Mouse (Mus musculus): ENCODE measurements around the gene Nedd9.

DNA sequence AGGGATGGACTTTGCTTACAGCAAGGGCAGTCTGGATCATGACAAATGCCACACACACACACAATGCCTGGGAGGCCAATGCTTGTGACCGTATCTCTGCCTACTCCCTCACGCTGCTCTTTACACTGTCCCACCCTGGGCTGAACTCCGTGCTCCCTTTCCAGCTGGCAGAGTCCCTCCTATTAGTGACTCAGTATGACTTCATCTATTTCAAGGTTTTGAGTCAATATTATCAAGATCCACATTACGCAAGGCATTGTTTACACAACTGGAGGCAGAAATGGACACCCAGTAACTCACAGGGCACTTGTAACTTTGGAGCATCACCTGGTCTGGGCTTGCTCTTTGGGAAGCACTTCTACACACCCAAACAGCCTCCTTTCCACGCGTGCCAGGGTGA lies 83.3 kb downstream of the Nedd9 start:
- TF ChIP-seq POLR2AphosphoS2 (IDR thresholded peaks at IDR 0.05; ENCODE audit: low read length), result no peak
- TF ChIP-seq MYC (IDR thresholded peaks at IDR 0.05; ENCODE audit: low read depth, low read length), result no peak
- TF ChIP-seq USF1 (IDR thresholded peaks at IDR 0.05; ENCODE audit: low read depth, low read length), result no peak
- no peak for TF ChIP-seq CTCF (IDR thresholded peaks at IDR 0.05 in 2 of 3, conservative IDR thresholded peaks at IDR 0.05 in 1 of 3; ENCODE audit: control insufficient read depth in 1 of 3, insufficient read depth in 1 of 3, low read depth in 2 of 3, low read length in 3 of 3, poor library complexity in 1 of 3, severe bottlenecking in 1 of 3)
- TF ChIP-seq GATA1 (IDR thresholded peaks at IDR 0.05; ENCODE audit: low read depth, low read length), result no peak
- no peak for TF ChIP-seq NRF1 (IDR thresholded peaks at IDR 0.05; ENCODE audit: insufficient read depth, low read depth, low read length, poor library complexity, severe bottlenecking)
- TF ChIP-seq KAT2A (conservative IDR thresholded peaks at IDR 0.05; ENCODE audit: low read depth, low read length), result no peak
- TF ChIP-seq E2F4 (IDR thresholded peaks at IDR 0.05; ENCODE audit: borderline replicate concordance, low read depth, low read length), result no peak
